Mouse (Mus musculus) myocyte (in vitro differentiated cells): ENCODE results near the gene B3gntl1.

Source experiments
- POLR2A ChIP-seq: IDR thresholded peaks from one replicate; pipeline ENCODE4 v1.6.1; 2011; ENCODE audit warnings: low read depth, mild to moderate bottlenecking, control low read depth, moderate library complexity; ENCODE audit not compliant: insufficient read length
- TCF12 ChIP-seq: IDR thresholded peaks from one replicate; pipeline ENCODE4 v1.6.1; 2011; ENCODE audit warnings: mild to moderate bottlenecking, control low read depth; ENCODE audit not compliant: poor library complexity, insufficient read depth, severe bottlenecking

DNA sequence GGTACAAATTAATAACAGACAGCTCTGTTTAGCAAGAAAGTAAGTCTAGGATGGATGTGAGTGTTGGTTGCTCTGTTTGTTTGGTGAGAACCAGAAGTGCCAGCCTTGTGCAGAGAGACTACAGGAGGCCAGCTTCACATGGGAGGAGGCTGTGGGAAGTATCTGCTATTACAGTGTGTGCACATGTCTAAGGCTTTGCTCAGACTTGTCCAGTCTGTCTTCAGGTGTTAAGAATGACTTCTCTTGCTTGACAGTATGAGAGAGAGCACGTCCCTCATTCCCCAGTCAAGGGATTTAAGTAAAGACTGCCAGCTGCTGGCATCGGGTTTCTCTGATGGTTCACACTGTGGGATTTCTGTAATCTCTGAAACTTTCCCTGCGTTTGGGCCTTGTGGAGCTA is 71.5 kb downstream of the B3gntl1 start:
- no peak for TF ChIP-seq TCF12
- TF ChIP-seq POLR2A = no peak
